Mouse (Mus musculus) bone marrow, adult 2 months (tissue): ENCODE data around the gene Pitpnm1.

Experiments
- CTCF ChIP-seq: fragments of 200-500 bp; IDR thresholded peaks from 2 replicates; pipeline ENCODE4 v1.5.1; 2011; ENCODE audit warnings: low read length, control low read depth; ENCODE audit not compliant: control insufficient read depth, insufficient read depth
- POLR2A ChIP-seq: fragments of 200-500 bp; IDR thresholded peaks from 2 replicates; pipeline ENCODE4 v1.6.1; 2011; ENCODE audit warnings: low read depth, mild to moderate bottlenecking, control low read depth, low read length, borderline replicate concordance; ENCODE audit not compliant: control insufficient read depth

- TF ChIP-seq POLR2A (no peak), CTCF (no peak)
Observed at GRCm38 (mm10) chr19:4147782-4148490, 48.1 kb downstream of the Pitpnm1 start.
